Mouse (Mus musculus): ENCODE data around the gene Phlpp2.

DNA sequence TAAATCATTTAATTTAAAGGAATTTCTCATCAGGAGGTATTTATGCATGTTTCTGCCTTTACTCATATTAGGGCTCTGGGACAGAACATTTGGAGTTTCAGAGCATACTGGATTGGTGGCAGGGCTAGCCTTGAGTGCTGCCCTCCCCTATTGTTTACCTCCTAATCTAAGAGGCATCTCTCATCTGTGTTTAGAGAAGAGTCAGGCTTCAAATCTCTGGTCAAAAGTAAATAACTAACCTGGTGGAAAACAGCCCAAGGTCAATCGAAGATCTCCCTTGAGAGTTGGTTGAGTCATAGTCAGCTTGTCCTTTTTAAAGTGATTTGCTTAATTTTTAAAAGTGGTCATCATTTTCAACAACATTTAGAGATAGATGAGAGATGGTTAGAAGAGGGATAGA, 124.6 kb downstream of the Phlpp2 start:
- TF ChIP-seq POLR2A (IDR thresholded peaks at IDR 0.05; ENCODE audit: low read depth, low read length) (no peak), CTCF (IDR thresholded peaks at IDR 0.05; ENCODE audit: extremely low read depth, insufficient read depth, insufficient read length, insufficient replicate concordance) (no peak)
